In genomic region chr5:112266011-112266777, GRCm38 (mm10) we compare ENCODE assay signal across 9 mouse cellular contexts. TPM values are rescaled to one million over a fixed set of nuclear protein-coding genes. Genes with fewer than 3 reads are reported as not detected.
DNase-seq lines count a peak whose midpoint lies in the region; ATAC-seq and TF ChIP-seq lines count a peak whose summit lies in the region.
"Had no signal": no experiment of that assay in that cellular context is flagged by ENCODE, and none has a peak within 500 bp of the region (broad histone marks: within the 10 kb centered on the region; RNA-seq: fewer than 3 reads in every experiment).

No protein-coding gene starts in this region.

- H3K4me1 ChIP-seq in hindbrain, embryonic 16.5 days (ENCODE audit: control insufficient read depth, insufficient read depth, low read depth, low read length), result peaks cover 10% of the 10 kb centered on the region
- H3K4me1 ChIP-seq in hindbrain, postnatal 0 days (ENCODE audit: insufficient read depth, low read length), result peaks cover 8% of the 10 kb centered on the region
- H3K4me1 ChIP-seq in E14TG2a.4 (replicated peaks; ENCODE audit: low read depth, low read length), result peaks cover 29% of the 10 kb centered on the region
- H3K4me1 ChIP-seq in embryonic facial prominence, embryonic 12.5 days, result 0 out of 2 replicates have a peak, but pooled peaks cover 6% of the 10 kb centered on the region
- peaks cover 27% of the 10 kb centered on the region for H3K4me1 ChIP-seq in liver, postnatal 0 days (ENCODE audit: insufficient read depth)

- peak overlapping the region; percentile 6; the same call in 1 of the 2 replicates for H3K4me2 ChIP-seq in hindbrain, embryonic 16.5 days (ENCODE audit: low read length)
- H3K4me2 ChIP-seq in hindbrain, postnatal 0 days (ENCODE audit: low read depth, low read length), result no peak overlapping the region
- H3K4me2 ChIP-seq in embryonic facial prominence, embryonic 12.5 days (replicated peaks), result peak overlapping the region; percentile 35
- H3K4me2 ChIP-seq in liver, postnatal 0 days (ENCODE audit: low read depth, low read length), result peak overlapping the region; percentile 58

- no peak for TF ChIP-seq EP300 in liver, postnatal 0 days (IDR thresholded peaks at IDR 0.05; ENCODE audit: low read depth)

- ATAC-seq in hindbrain, embryonic 16.5 days, result no peak
- ATAC-seq in hindbrain, postnatal 0 days, result no peak
- ATAC-seq in embryonic facial prominence, embryonic 12.5 days (ENCODE audit: insufficient number of reproducible peaks, insufficient read depth, low FRiP score, low TSS enrichment), result no peak
- peak; percentile 86 for ATAC-seq in liver, postnatal 0 days

- no peak overlapping the region for H3K4me3 ChIP-seq in hindbrain, embryonic 16.5 days (ENCODE audit: low read length)
- no peak overlapping the region for H3K4me3 ChIP-seq in hindbrain, postnatal 0 days (ENCODE audit: low read length)
- H3K4me3 ChIP-seq in E14TG2a.4 (replicated peaks; ENCODE audit: low read length), result peak overlapping the region; percentile 67
- H3K4me3 ChIP-seq in embryonic facial prominence, embryonic 12.5 days, result no peak overlapping the region
- H3K4me3 ChIP-seq in liver, postnatal 0 days (ENCODE audit: low read depth, low read length), result peak overlapping the region; percentile 13; the same call in 1 of the 2 replicates

- no peaks in the 10 kb centered on the region for H3K36me3 ChIP-seq in hindbrain, embryonic 16.5 days (ENCODE audit: control insufficient read depth, insufficient read depth, low read length)
- H3K36me3 ChIP-seq in hindbrain, postnatal 0 days (ENCODE audit: insufficient read depth, low read length), result no peaks in the 10 kb centered on the region
- H3K36me3 ChIP-seq in E14TG2a.4 (ENCODE audit: insufficient read depth, low read length), result no peaks in the 10 kb centered on the region
- H3K36me3 ChIP-seq in embryonic facial prominence, embryonic 12.5 days, result no peaks in the 10 kb centered on the region
- no peaks in the 10 kb centered on the region for H3K36me3 ChIP-seq in liver, postnatal 0 days (replicated peaks; ENCODE audit: insufficient read depth, low read length)

- no peak for TF ChIP-seq CTCF in hindbrain, postnatal 0 days (IDR thresholded peaks at IDR 0.05; ENCODE audit: low read depth)
- TF ChIP-seq CTCF in E14TG2a.4 (conservative IDR thresholded peaks at IDR 0.05; ENCODE audit: low read length), result no peak
- TF ChIP-seq CTCF in liver, postnatal 0 days (IDR thresholded peaks at IDR 0.05; ENCODE audit: low read depth), result no peak

- H3K27ac ChIP-seq in hindbrain, embryonic 16.5 days (ENCODE audit: low read depth, low read length), result no peak overlapping the region
- H3K27ac ChIP-seq in hindbrain, postnatal 0 days, result no peak overlapping the region
- H3K27ac ChIP-seq in embryonic facial prominence, embryonic 12.5 days, result no peak overlapping the region
- peak overlapping the region; percentile 73 for H3K27ac ChIP-seq in liver, postnatal 0 days (ENCODE audit: low read depth)

- H3K9ac ChIP-seq in hindbrain, embryonic 16.5 days (ENCODE audit: low read depth, low read length), result no peak overlapping the region
- no peak overlapping the region for H3K9ac ChIP-seq in hindbrain, postnatal 0 days (replicated peaks; ENCODE audit: low read length)
- no peak overlapping the region for H3K9ac ChIP-seq in embryonic facial prominence, embryonic 12.5 days
- H3K9ac ChIP-seq in liver, postnatal 0 days (replicated peaks), result no peak overlapping the region

- no peak for DNase-seq in hindbrain, postnatal 0 days (ENCODE audit: low spot score)
- no peak for DNase-seq in liver, postnatal 0 days
- DNase-seq in cerebellum, adult 11 months, result no peak
- DNase-seq in retina, embryonic 14.5 days (ENCODE audit: low spot score), result no peak
- DNase-seq in adrenal gland, adult 18-20 months (ENCODE audit: low spot score in 2 of 2), result no peak
- DNase-seq: cerebellum, postnatal 25 days had no signal

- no peaks in the 10 kb centered on the region for H3K27me3 ChIP-seq in hindbrain, embryonic 16.5 days (replicated peaks; ENCODE audit: control insufficient read depth, insufficient read depth, low read length)
- no peaks in the 10 kb centered on the region for H3K27me3 ChIP-seq in hindbrain, postnatal 0 days (ENCODE audit: insufficient read depth, low read length)
- H3K27me3 ChIP-seq in E14TG2a.4 (ENCODE audit: insufficient read depth, low read length), result peaks cover 71% of the 10 kb centered on the region
- H3K27me3 ChIP-seq in embryonic facial prominence, embryonic 12.5 days, result peaks cover 7% of the 10 kb centered on the region
- peaks cover 6% of the 10 kb centered on the region; the same call in 1 of the 2 replicates for H3K27me3 ChIP-seq in liver, postnatal 0 days (ENCODE audit: insufficient read depth, low read length)

- 72% methylated on average over 9 of the region's 9 CpGs for WGBS in hindbrain, embryonic 16.5 days
- 68% methylated on average over 9 of the region's 9 CpGs for WGBS in hindbrain, postnatal 0 days
- 58% methylated on average over 9 of the region's 9 CpGs for WGBS in embryonic facial prominence, embryonic 12.5 days
- WGBS in liver, postnatal 0 days (ENCODE audit: insufficient replicate concordance), result 27% methylated on average over 9 of the region's 9 CpGs

- H3K9me3 ChIP-seq in hindbrain, embryonic 16.5 days (ENCODE audit: control insufficient read depth, low read length), result no peaks in the 10 kb centered on the region
- no peaks in the 10 kb centered on the region for H3K9me3 ChIP-seq in hindbrain, postnatal 0 days (ENCODE audit: low read length)
- H3K9me3 ChIP-seq in E14TG2a.4 (ENCODE audit: low read length), result no peaks in the 10 kb centered on the region
- H3K9me3 ChIP-seq in embryonic facial prominence, embryonic 12.5 days, result no peaks in the 10 kb centered on the region
- H3K9me3 ChIP-seq in liver, postnatal 0 days (ENCODE audit: low read length), result no peaks in the 10 kb centered on the region

RNA-seq across cellular contexts. Expression of gene Tpst2, which starts 10.3 kb away (rescaled TPM):
- 35.6 and 35.9 TPM in 2 replicates for polyA plus RNA-seq in hindbrain, embryonic 16.5 days (2015; fragmentation: Nextera tagmentation; extraction: Ambion mirVana)
- 46.9 and 57.0 TPM in 2 replicates for total RNA-seq in hindbrain, postnatal 0 days (2014; rRNA removed)
- 34.4 and 37.0 TPM in 2 replicates for polyA plus RNA-seq in hindbrain, postnatal 0 days (2015; fragmentation: Nextera tagmentation; extraction: Ambion mirVana)
- polyA plus RNA-seq in embryonic facial prominence, embryonic 12.5 days (2016; fragmentation: Nextera tagmentation; extraction: Ambion mirVana), result 33.9 and 36.4 TPM in 2 replicates
- 34.5 and 36.2 TPM in 2 replicates for polyA plus RNA-seq in liver, postnatal 0 days (2015; fragmentation: Nextera tagmentation; extraction: Ambion mirVana)
- total RNA-seq in adrenal gland, adult 18-20 months (2021), result 100 to 1,000 TPM; 208 to 233 TPM

RNA-seq across cellular contexts. Expression of gene Crybb1, which starts 10.6 kb away (rescaled TPM):
- 6.6 and 7.7 TPM in 2 replicates for polyA plus RNA-seq in hindbrain, embryonic 16.5 days (2015; fragmentation: Nextera tagmentation; extraction: Ambion mirVana)
- total RNA-seq in hindbrain, postnatal 0 days (2014; rRNA removed), result 8.0 and 11.7 TPM in 2 replicates
- 14.2 and 14.6 TPM in 2 replicates for polyA plus RNA-seq in hindbrain, postnatal 0 days (2015; fragmentation: Nextera tagmentation; extraction: Ambion mirVana)
- 46.2 and 95.4 TPM in 2 replicates for polyA plus RNA-seq in embryonic facial prominence, embryonic 12.5 days (2016; fragmentation: Nextera tagmentation; extraction: Ambion mirVana)
- polyA plus RNA-seq in liver, postnatal 0 days (2015; fragmentation: Nextera tagmentation; extraction: Ambion mirVana), result 0.33 TPM in 1 of 2 replicates, not detected in the other
- total RNA-seq in adrenal gland, adult 18-20 months (2021), result 1 to 10 TPM; 3.2 to 3.3 TPM

RNA-seq across cellular contexts. Expression of gene Cryba4, which starts 13.9 kb away (rescaled TPM):
- 1.2 and 1.3 TPM in 2 replicates for polyA plus RNA-seq in hindbrain, embryonic 16.5 days (2015; fragmentation: Nextera tagmentation; extraction: Ambion mirVana)
- total RNA-seq in hindbrain, postnatal 0 days (2014; rRNA removed), result 0.26 and 1.8 TPM in 2 replicates
- polyA plus RNA-seq in hindbrain, postnatal 0 days (2015; fragmentation: Nextera tagmentation; extraction: Ambion mirVana), result 1.6 and 2.4 TPM in 2 replicates
- 11.0 and 20.1 TPM in 2 replicates for polyA plus RNA-seq in embryonic facial prominence, embryonic 12.5 days (2016; fragmentation: Nextera tagmentation; extraction: Ambion mirVana)
- 0.59 and 0.86 TPM in 2 replicates for polyA plus RNA-seq in liver, postnatal 0 days (2015; fragmentation: Nextera tagmentation; extraction: Ambion mirVana)
- total RNA-seq in adrenal gland, adult 18-20 months (2021), result 100 to 1,000 TPM in 1 of 2 experiments, 10 to 100 TPM in 1; 95.8 to 126 TPM

RNA-seq across cellular contexts. Expression of gene Tfip11, which starts 60.0 kb away (rescaled TPM):
- polyA plus RNA-seq in hindbrain, embryonic 16.5 days (2015; fragmentation: Nextera tagmentation; extraction: Ambion mirVana), result 31.9 and 34.6 TPM in 2 replicates
- 16.5 and 20.2 TPM in 2 replicates for total RNA-seq in hindbrain, postnatal 0 days (2014; rRNA removed)
- 24.3 and 24.4 TPM in 2 replicates for polyA plus RNA-seq in hindbrain, postnatal 0 days (2015; fragmentation: Nextera tagmentation; extraction: Ambion mirVana)
- 37.7 and 41.3 TPM in 2 replicates for polyA plus RNA-seq in embryonic facial prominence, embryonic 12.5 days (2016; fragmentation: Nextera tagmentation; extraction: Ambion mirVana)
- 6.7 and 8.0 TPM in 2 replicates for polyA plus RNA-seq in liver, postnatal 0 days (2015; fragmentation: Nextera tagmentation; extraction: Ambion mirVana)
- 10 to 100 TPM; 38.6 to 41.8 TPM for total RNA-seq in adrenal gland, adult 18-20 months (2021)

Comparison
In these comparisons a context has a peak if more than half of its experiments do, and no peak if none do; other contexts are left out.
1. H3K4me3 ChIP-seq: peak in E14TG2a.4 (single experiment) and liver, postnatal 0 days (single experiment); none in hindbrain, embryonic 16.5 days (single experiment), hindbrain, postnatal 0 days (single experiment) and embryonic facial prominence, embryonic 12.5 days (single experiment).